In genomic region chrX:51372477-51373239, GRCm38 (mm10) we compare ENCODE assay signal across 9 mouse cellular contexts.
DNase-seq lines count a peak whose midpoint lies in the region; ATAC-seq and TF ChIP-seq lines count a peak whose summit lies in the region.
"Had no signal": no experiment of that assay in that cellular context is flagged by ENCODE, and none has a peak within 500 bp of the region (broad histone marks: within the 10 kb centered on the region; RNA-seq: fewer than 3 reads in every experiment).

No protein-coding gene starts in this region.

- no peak for TF ChIP-seq EP300 in liver, postnatal 0 days (IDR thresholded peaks at IDR 0.05; ENCODE audit: low read depth)

- peak; percentile 11 to 43 for DNase-seq in heart, postnatal 14 days
- peak; percentile 11 for DNase-seq in urinary bladder, postnatal 14 days (ENCODE audit: low spot score)
- DNase-seq in urinary bladder, postnatal 10 days (ENCODE audit: low spot score): no peak
- DNase-seq in embryonic facial prominence, embryonic 14.5 days (ENCODE audit: low spot score): peak; percentile 82
- peak; percentile 17 for DNase-seq in liver, postnatal 0 days
- DNase-seq in gastrocnemius, adult 8-10 months (ENCODE audit: low spot score in 2 of 2): no peak

- peak; percentile 48 for TF ChIP-seq CTCF in liver, postnatal 0 days (IDR thresholded peaks at IDR 0.05; ENCODE audit: low read depth)

- H3K4me3 ChIP-seq in heart, embryonic 12.5 days: no peak overlapping the region
- no peak overlapping the region for H3K4me3 ChIP-seq in embryonic facial prominence, embryonic 14.5 days (ENCODE audit: low read depth, low read length)
- H3K4me3 ChIP-seq in liver, postnatal 0 days (ENCODE audit: low read depth, low read length): no peak overlapping the region
- no peak overlapping the region for H3K4me3 ChIP-seq in stomach, embryonic 16.5 days (replicated peaks; ENCODE audit: low read length)
- H3K4me3 ChIP-seq: embryonic facial prominence, embryonic 12.5 days had no signal

- no peaks in the 10 kb centered on the region for H3K4me1 ChIP-seq in heart, embryonic 12.5 days (replicated peaks)
- no peaks in the 10 kb centered on the region for H3K4me1 ChIP-seq in embryonic facial prominence, embryonic 14.5 days (ENCODE audit: control insufficient read depth, insufficient read depth, low read length)
- H3K4me1 ChIP-seq in liver, postnatal 0 days (ENCODE audit: insufficient read depth): no peaks in the 10 kb centered on the region
- H3K4me1 ChIP-seq in stomach, embryonic 16.5 days (ENCODE audit: control insufficient read depth, insufficient read depth, low read length): no peaks in the 10 kb centered on the region
- H3K4me1 ChIP-seq: embryonic facial prominence, embryonic 12.5 days had no signal

- H3K27ac ChIP-seq in heart, embryonic 12.5 days (ENCODE audit: poor library complexity, severe bottlenecking): no peak overlapping the region
- no peak overlapping the region for H3K27ac ChIP-seq in embryonic facial prominence, embryonic 14.5 days (replicated peaks; ENCODE audit: low read depth, low read length)
- H3K27ac ChIP-seq in liver, postnatal 0 days (ENCODE audit: low read depth): no peak overlapping the region
- H3K27ac ChIP-seq in stomach, embryonic 16.5 days (ENCODE audit: low read length): no peak overlapping the region
- H3K27ac ChIP-seq: embryonic facial prominence, embryonic 12.5 days had no signal

- H3K27me3 ChIP-seq in heart, embryonic 12.5 days (replicated peaks): no peaks in the 10 kb centered on the region
- peaks cover 6% of the 10 kb centered on the region; the same call in 1 of the 2 replicates for H3K27me3 ChIP-seq in embryonic facial prominence, embryonic 14.5 days (replicated peaks; ENCODE audit: control insufficient read depth, insufficient read depth, low read length)
- no peaks in the 10 kb centered on the region for H3K27me3 ChIP-seq in liver, postnatal 0 days (ENCODE audit: insufficient read depth, low read length)
- no peaks in the 10 kb centered on the region for H3K27me3 ChIP-seq in stomach, embryonic 16.5 days (ENCODE audit: control insufficient read depth, insufficient read depth, low read length)
- H3K27me3 ChIP-seq: embryonic facial prominence, embryonic 12.5 days had no signal

- no peaks in the 10 kb centered on the region for H3K36me3 ChIP-seq in heart, embryonic 12.5 days
- H3K36me3 ChIP-seq in embryonic facial prominence, embryonic 14.5 days (ENCODE audit: control insufficient read depth, insufficient read depth, low read length): no peaks in the 10 kb centered on the region
- H3K36me3 ChIP-seq in liver, postnatal 0 days (replicated peaks; ENCODE audit: insufficient read depth, low read length): no peaks in the 10 kb centered on the region
- H3K36me3 ChIP-seq in stomach, embryonic 16.5 days (ENCODE audit: control insufficient read depth, insufficient read depth, low read length): no peaks in the 10 kb centered on the region
- H3K36me3 ChIP-seq: embryonic facial prominence, embryonic 12.5 days had no signal

- 36% methylated on average over 5 of the region's 5 CpGs for WGBS in heart, embryonic 12.5 days
- WGBS in embryonic facial prominence, embryonic 14.5 days: 33% methylated on average over 5 of the region's 5 CpGs
- 42% methylated on average over 5 of the region's 5 CpGs for WGBS in liver, postnatal 0 days (ENCODE audit: insufficient replicate concordance)
- 30% methylated on average over 5 of the region's 5 CpGs for WGBS in stomach, embryonic 16.5 days

- no peaks in the 10 kb centered on the region for H3K9me3 ChIP-seq in heart, embryonic 12.5 days (replicated peaks)
- no peaks in the 10 kb centered on the region for H3K9me3 ChIP-seq in embryonic facial prominence, embryonic 14.5 days (ENCODE audit: control insufficient read depth, low read length)
- H3K9me3 ChIP-seq in liver, postnatal 0 days (ENCODE audit: low read length): no peaks in the 10 kb centered on the region
- H3K9me3 ChIP-seq in stomach, embryonic 16.5 days (replicated peaks; ENCODE audit: control insufficient read depth, low read length): no peaks in the 10 kb centered on the region
- H3K9me3 ChIP-seq: embryonic facial prominence, embryonic 12.5 days had no signal

- no peak for ATAC-seq in heart, embryonic 12.5 days (ENCODE audit: insufficient number of reproducible peaks, low FRiP score)
- ATAC-seq in embryonic facial prominence, embryonic 14.5 days (ENCODE audit: low read depth): peak; percentile 65
- no peak for ATAC-seq in liver, postnatal 0 days
- ATAC-seq in stomach, embryonic 16.5 days (ENCODE audit: insufficient read depth, low FRiP score): peak; percentile 64

- H3K9ac ChIP-seq in heart, embryonic 12.5 days: no peak overlapping the region
- H3K9ac ChIP-seq in embryonic facial prominence, embryonic 14.5 days (ENCODE audit: low read depth, low read length): no peak overlapping the region
- H3K9ac ChIP-seq in liver, postnatal 0 days (replicated peaks): no peak overlapping the region
- H3K9ac ChIP-seq in stomach, embryonic 16.5 days (ENCODE audit: low read length): no peak overlapping the region
- H3K9ac ChIP-seq: embryonic facial prominence, embryonic 12.5 days had no signal

- H3K4me2 ChIP-seq in heart, embryonic 12.5 days: no peak overlapping the region
- H3K4me2 ChIP-seq in embryonic facial prominence, embryonic 14.5 days (ENCODE audit: low read depth, low read length): no peak overlapping the region
- H3K4me2 ChIP-seq in liver, postnatal 0 days (ENCODE audit: low read depth, low read length): no peak overlapping the region
- H3K4me2 ChIP-seq in stomach, embryonic 16.5 days (ENCODE audit: low read depth, low read length): no peak overlapping the region
- H3K4me2 ChIP-seq: embryonic facial prominence, embryonic 12.5 days had no signal

- intact Hi-C loops in heart, postnatal 14 days (cut with DNase I): loop anchor here (5.0 kb wide), 1 partner anchor 695 kb away; no protein-coding TSS in a partner anchor

Comparison
In these comparisons a context has a peak if more than half of its experiments do, and no peak if none do; other contexts are left out.
1. DNase-seq: peak in heart, postnatal 14 days (2 of 2), urinary bladder, postnatal 14 days (single experiment), embryonic facial prominence, embryonic 14.5 days (single experiment) and liver, postnatal 0 days (single experiment); none in urinary bladder, postnatal 10 days (single experiment) and gastrocnemius, adult 8-10 months (0 of 2).
2. ATAC-seq: peak in embryonic facial prominence, embryonic 14.5 days (single experiment) and stomach, embryonic 16.5 days (single experiment); none in heart, embryonic 12.5 days (single experiment) and liver, postnatal 0 days (single experiment).